Mouse (Mus musculus) testis, adult 2 months (tissue): ENCODE data around the gene Atg101.

Source experiments
- CTCF ChIP-seq: fragments of 200-500 bp; IDR thresholded peaks from 2 replicates; pipeline ENCODE4 v1.5.1; 2012; ENCODE audit warnings: low read depth, mild to moderate bottlenecking, inconsistent platforms, low read length, moderate library complexity; ENCODE audit not compliant: control insufficient read depth, insufficient read depth, insufficient replicate concordance
- POLR2A ChIP-seq: fragments of 200-500 bp; IDR thresholded peaks from 2 replicates; pipeline ENCODE4 v1.6.1; 2012; ENCODE audit warnings: low read depth, mild to moderate bottlenecking, inconsistent platforms, low read length, moderate library complexity; ENCODE audit not compliant: control insufficient read depth

DNA sequence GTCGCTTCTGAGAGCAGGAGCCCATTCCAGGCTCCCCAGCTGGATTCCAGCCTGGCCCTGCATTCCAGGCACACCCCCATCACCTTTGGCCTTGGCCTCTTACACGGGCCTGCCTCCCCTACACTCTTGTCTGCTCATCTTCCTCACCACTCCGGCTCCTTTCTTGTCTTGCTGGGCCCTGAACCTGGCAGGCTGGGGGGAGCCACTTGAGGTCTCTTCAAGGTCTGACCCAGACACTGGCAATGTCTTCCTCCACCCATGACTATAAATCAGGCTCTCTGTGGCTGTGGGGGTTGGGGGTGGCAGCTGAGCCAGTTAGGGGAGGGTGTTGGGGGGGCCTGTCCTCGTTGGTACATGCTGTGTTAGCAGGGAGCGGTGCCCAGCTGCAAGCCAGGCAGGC, 5.5 kb upstream of the Atg101 start:
- TF ChIP-seq POLR2A (no peak), CTCF (no peak)
